Mouse (Mus musculus) hindbrain, embryonic 15.5 days (tissue): ENCODE results near the gene Abcb11. TPM values are rescaled to one million over a fixed set of nuclear protein-coding genes. Genes with fewer than 3 reads are reported as not detected.

Experiments used
- ATAC-seq: fragments of 200-750 bp; cut with Nextera tagmentation; 2 replicates; pipeline ENCODE4 v1.8.0; 2017; ENCODE audit warnings: low read depth, moderate number of reproducible peaks, moderate TSS enrichment; ENCODE audit not compliant: low FRiP score
- H3K27ac ChIP-seq: fragments of 300-500 bp; sonication (generic); replicated peaks from 2 replicates; pipeline ENCODE4 v1.5.1; 2015; ENCODE audit warnings: mild to moderate bottlenecking, inconsistent platforms
- H3K27me3 ChIP-seq: fragments of 300-500 bp; sonication (generic); 2 replicates; pipeline ENCODE4 v1.6.1; 2015; ENCODE audit warnings: control low read depth, inconsistent platforms
- H3K36me3 ChIP-seq: fragments of 300-500 bp; sonication (generic); 2 replicates; pipeline ENCODE4 v1.6.1; 2015; ENCODE audit warnings: control low read depth, inconsistent platforms
- H3K4me1 ChIP-seq: fragments of 300-500 bp; sonication (generic); replicated peaks from 2 replicates; pipeline ENCODE4 v1.6.1; 2015; ENCODE audit warnings: control low read depth, inconsistent platforms
- H3K4me2 ChIP-seq: fragments of 300-500 bp; sonication (generic); 2 replicates; pipeline ENCODE4 v1.6.1; 2015; ENCODE audit warnings: moderate library complexity, mild to moderate bottlenecking, inconsistent platforms
- H3K4me3 ChIP-seq: fragments of 300-500 bp; sonication (generic); 2 replicates; pipeline ENCODE4 v1.5.1; 2015; ENCODE audit warnings: mild to moderate bottlenecking, inconsistent platforms
- H3K9ac ChIP-seq: fragments of 300-500 bp; sonication (generic); 2 replicates; pipeline ENCODE4 v1.6.1; 2015; ENCODE audit warnings: inconsistent platforms
- H3K9me3 ChIP-seq: fragments of 300-500 bp; sonication (generic); 2 replicates; pipeline ENCODE4 v1.6.1; 2016; ENCODE audit warnings: control low read depth, inconsistent platforms
- WGBS: fragments of 180-500 bp; shearing (Covaris S2); methylation state at CpG from one replicate; pipeline ENCODE4 v1.1.7; 2015; 5-methylcytosine and 5-hydroxymethylcytosine counted together
- polyA plus RNA-seq: library from polyadenylated mRNA; unstranded; fragments of >200 nt; fragmentation: Nextera tagmentation; extraction: Ambion mirVana; gene quantifications from 2 replicates; pipeline ENCODE4 v1.2.1, GENCODE M21; 2015

The Abcb11 gene
- polyA plus RNA-seq, 1 experiment from 2014 or later, result not detected

GRCm38 (mm10) chr2:69212652-69213051 is 129.8 kb downstream of the Abcb11 start:
- Histone ChIP-seq H3K4me2 (no peak overlapping the region), H3K27me3 (no peaks in the 10 kb centered on the region), H3K27ac (no peak overlapping the region), H3K36me3 (no peaks in the 10 kb centered on the region), H3K9me3 (no peaks in the 10 kb centered on the region), H3K4me1 (no peaks in the 10 kb centered on the region), H3K4me3 (no peak overlapping the region), H3K9ac (no peak overlapping the region)
- 69% methylated on average over 10 of the region's 10 CpGs for WGBS
- ATAC-seq, result no peak

DNA sequence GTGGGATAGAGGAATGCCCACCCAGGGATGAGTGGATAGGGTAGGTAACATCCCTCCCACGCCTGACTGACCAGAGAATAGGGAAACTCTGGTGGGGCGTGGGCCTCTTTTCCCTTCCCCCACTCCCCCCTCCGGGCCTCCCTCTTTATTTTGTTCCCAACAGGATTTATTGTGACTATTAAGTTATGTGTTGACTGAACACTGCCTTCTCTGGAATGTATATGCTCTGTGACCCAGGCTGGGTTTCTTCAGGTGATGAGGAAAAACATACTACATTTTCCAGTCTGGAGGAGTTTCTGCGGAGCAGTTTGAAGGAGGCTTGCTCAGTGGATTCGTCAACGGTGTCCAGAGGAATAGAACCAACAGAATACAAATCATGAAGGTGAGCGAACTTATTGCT is 131.6 kb downstream of the Abcb11 start, which contains the start of gene G6pc2:
TSS of gene G6pc2 (plus strand) at position 301 of the 400 bp plus-strand sequence.
- Histone ChIP-seq H3K4me3 (no peak within 1 kb of the TSS), H3K9me3 (no peaks in the 10 kb centered on the region), H3K27ac (no peak within 1 kb of the TSS), H3K4me1 (no peaks in the 10 kb centered on the region; the same call in 1 of the 2 replicates), H3K4me2 (no peak within 1 kb of the TSS), H3K9ac (no peak within 1 kb of the TSS), H3K27me3 (no peaks in the 10 kb centered on the region), H3K36me3 (no peaks in the 10 kb centered on the region)
- 83% methylated on average over 7 of the region's 7 CpGs for WGBS
- no peak for ATAC-seq

DNA sequence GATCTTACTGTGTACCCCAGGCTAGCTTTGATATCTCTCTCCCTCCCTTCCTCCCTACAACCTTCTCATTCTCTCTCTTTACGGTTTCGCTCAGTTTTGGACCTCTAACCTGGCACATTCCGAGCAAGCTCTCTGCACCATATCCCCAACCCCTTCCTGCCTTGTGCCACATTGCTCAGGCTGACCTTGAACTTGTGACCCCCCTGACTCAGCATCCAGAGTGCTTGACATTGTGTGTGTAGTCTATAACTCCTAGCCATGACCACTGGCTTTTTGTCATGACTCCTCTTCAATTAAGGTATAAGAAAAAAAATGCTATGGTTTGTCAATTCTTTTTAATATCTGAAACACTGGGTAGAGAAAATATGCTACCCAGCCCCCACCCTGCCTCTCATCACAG is 132.7 kb downstream of the Abcb11 start:
- WGBS, result 89% methylated on average over 3 of the region's 3 CpGs
- no peak for ATAC-seq

DNA sequence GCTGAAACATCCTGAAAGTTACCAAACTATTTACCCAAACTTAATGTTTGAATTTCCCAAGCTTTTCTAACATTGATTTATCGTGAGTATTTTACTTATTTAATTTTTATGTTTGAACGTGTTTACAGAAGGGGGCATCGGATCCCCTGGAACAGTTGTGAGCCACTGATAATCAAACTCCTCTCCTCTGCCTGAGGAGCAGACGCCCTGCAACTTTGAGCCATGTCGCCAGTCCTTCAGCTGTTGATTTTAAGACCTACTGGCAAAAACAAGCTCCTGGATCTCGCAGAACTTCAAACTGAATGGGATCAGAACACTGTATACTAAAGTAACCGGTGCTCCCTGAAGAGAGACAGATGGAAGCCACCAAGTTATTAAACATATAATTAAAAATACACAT is 135.9 kb downstream of the Abcb11 start:
- H3K27me3 ChIP-seq, result no peaks in the 10 kb centered on the region
- no peaks in the 10 kb centered on the region for H3K36me3 ChIP-seq
- H3K9me3 ChIP-seq, result no peaks in the 10 kb centered on the region
- H3K4me1 ChIP-seq, result peaks cover 7% of the 10 kb centered on the region
- H3K4me3 ChIP-seq, result peak overlapping the region; percentile 88
- H3K9ac ChIP-seq, result no peak overlapping the region
- no peak overlapping the region for H3K27ac ChIP-seq
- ATAC-seq, result 0 out of 2 replicates have a peak, but pooled peaks have one; percentile 8
- peak overlapping the region; percentile 83 for H3K4me2 ChIP-seq
- WGBS, result 29% methylated on average over 7 of the region's 7 CpGs

More for the DNA sequence above, 132.7 kb downstream of the Abcb11 start:
- Histone ChIP-seq H3K4me3 (no peak overlapping the region), H3K27ac (no peak overlapping the region), H3K27me3 (no peaks in the 10 kb centered on the region), H3K4me1 (peaks cover 7% of the 10 kb centered on the region), H3K4me2 (no peak overlapping the region), H3K36me3 (no peaks in the 10 kb centered on the region), H3K9ac (no peak overlapping the region), H3K9me3 (no peaks in the 10 kb centered on the region)

DNA sequence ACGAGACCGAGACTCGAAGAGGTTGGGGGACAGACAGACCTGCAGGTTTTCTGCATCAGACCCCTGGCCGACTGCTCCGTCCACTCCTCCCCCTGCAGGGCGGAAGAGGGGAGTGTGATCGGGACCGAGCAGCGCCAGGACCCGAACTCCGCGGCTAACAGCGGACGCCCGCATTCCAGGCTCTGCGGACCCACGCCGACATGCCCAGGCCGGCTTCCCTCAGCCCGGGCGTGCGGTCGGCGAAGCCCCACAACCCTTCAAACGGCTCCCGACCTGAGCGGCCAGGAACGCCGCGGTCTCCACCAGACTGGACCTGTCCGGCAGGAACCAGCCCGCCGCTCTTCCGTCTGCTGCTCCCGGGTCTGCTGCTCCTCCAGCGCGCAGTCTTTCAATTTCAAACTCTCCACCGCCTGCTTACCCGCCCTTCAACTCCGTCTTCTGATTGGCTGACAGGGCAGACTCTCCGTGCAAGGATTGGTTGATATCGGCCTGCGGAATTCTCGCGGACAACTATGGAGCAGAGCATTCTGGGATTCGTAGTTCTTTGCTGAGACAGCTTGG is 136.5 kb downstream of the Abcb11 start, which contains the start of gene Spc25:
TSS of gene Spc25 (minus strand) at position 404 of the 561 bp plus-strand sequence.
- no peaks in the 10 kb centered on the region for H3K27me3 ChIP-seq
- ATAC-seq, result peak; percentile 100
- peak within 1 kb of the TSS; percentile 50 for H3K9ac ChIP-seq
- H3K9me3 ChIP-seq, result no peaks in the 10 kb centered on the region
- H3K27ac ChIP-seq, result no peak within 1 kb of the TSS
- H3K4me3 ChIP-seq, result peak within 1 kb of the TSS; percentile 88
- H3K36me3 ChIP-seq, result no peaks in the 10 kb centered on the region
- peaks cover 7% of the 10 kb centered on the region for H3K4me1 ChIP-seq
- peak within 1 kb of the TSS; percentile 83 for H3K4me2 ChIP-seq
- WGBS, result under 1% methylated on average over 46 of the region's 46 CpGs

DNA sequence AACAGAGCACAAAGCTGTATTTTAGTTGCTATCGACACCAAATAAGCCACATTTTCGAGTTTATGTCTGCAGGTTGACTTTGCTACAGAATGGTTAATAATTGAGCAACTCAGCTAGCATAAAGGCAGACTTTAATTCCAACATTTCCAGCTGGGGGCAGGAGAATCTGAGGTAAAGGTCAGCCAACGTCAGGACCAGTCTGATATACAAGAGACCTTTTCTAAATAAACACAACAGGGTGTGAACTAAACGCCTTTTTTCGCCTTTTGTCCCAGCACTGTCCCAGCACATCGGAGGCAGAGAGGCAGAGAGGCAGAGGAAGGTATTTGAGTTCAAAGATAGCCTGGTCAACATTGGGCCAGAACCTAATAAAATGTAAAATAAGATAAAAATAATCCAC is 137.2 kb downstream of the Abcb11 start:
- H3K36me3 ChIP-seq, result no peaks in the 10 kb centered on the region
- no peak overlapping the region for H3K27ac ChIP-seq
- peaks cover 7% of the 10 kb centered on the region for H3K4me1 ChIP-seq
- 18% methylated on average over 6 of the region's 6 CpGs for WGBS
- peak overlapping the region; percentile 83 for H3K4me2 ChIP-seq
- H3K27me3 ChIP-seq, result no peaks in the 10 kb centered on the region
- ATAC-seq, result no peak
- H3K9me3 ChIP-seq, result no peaks in the 10 kb centered on the region
- peak overlapping the region; percentile 88 for H3K4me3 ChIP-seq
- H3K9ac ChIP-seq, result no peak overlapping the region

- no peak overlapping the region for H3K4me2 ChIP-seq
- no peak overlapping the region for H3K9ac ChIP-seq
- 89% methylated on average over 5 of the region's 5 CpGs for WGBS
- H3K9me3 ChIP-seq, result no peaks in the 10 kb centered on the region
- H3K4me3 ChIP-seq, result no peak overlapping the region
- H3K27me3 ChIP-seq, result no peaks in the 10 kb centered on the region
- no peak for ATAC-seq
- no peaks in the 10 kb centered on the region for H3K4me1 ChIP-seq
- 0 out of 2 replicates have a peak, but pooled peaks cover 3% of the 10 kb centered on the region for H3K36me3 ChIP-seq
- no peak overlapping the region for H3K27ac ChIP-seq
Measured at GRCm38 (mm10) chr2:69193555-69193954, 148.9 kb downstream of the Abcb11 start.

DNA sequence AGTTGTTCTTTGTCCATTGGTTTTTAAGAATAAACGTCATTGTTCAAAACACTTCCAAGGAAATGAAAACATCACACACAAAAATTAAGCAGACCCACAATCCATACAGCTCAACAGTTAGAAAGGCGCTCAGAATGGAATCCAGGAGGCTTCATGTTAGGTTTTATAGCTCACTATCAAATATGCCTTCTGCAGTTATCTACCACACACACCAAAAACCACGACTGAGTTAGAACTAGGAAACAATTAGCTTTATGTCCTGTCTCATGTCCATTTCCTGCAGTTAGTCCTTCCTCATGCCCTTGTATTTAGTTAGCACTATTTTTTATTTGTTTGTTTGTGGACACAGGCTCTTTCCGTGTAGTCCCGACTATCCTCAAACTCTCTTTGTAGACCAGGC is 151.4 kb downstream of the Abcb11 start:
- no peak for ATAC-seq

GRCm38 (mm10) chr2:69189222-69189621 is 153.2 kb downstream of the Abcb11 start:
- H3K4me2 ChIP-seq, result no peak overlapping the region
- H3K36me3 ChIP-seq, result 0 out of 2 replicates have a peak, but pooled peaks cover 3% of the 10 kb centered on the region
- no peak overlapping the region for H3K4me3 ChIP-seq
- no peak overlapping the region for H3K27ac ChIP-seq
- no peaks in the 10 kb centered on the region for H3K9me3 ChIP-seq
- 65% methylated on average over 4 of the region's 4 CpGs for WGBS
- no peak overlapping the region for H3K9ac ChIP-seq
- H3K4me1 ChIP-seq, result no peaks in the 10 kb centered on the region
- no peak for ATAC-seq
- no peaks in the 10 kb centered on the region for H3K27me3 ChIP-seq

More for the DNA sequence above, 151.4 kb downstream of the Abcb11 start:
- Histone ChIP-seq H3K4me1 (no peaks in the 10 kb centered on the region), H3K27ac (no peak overlapping the region), H3K4me3 (no peak overlapping the region), H3K9me3 (no peaks in the 10 kb centered on the region), H3K27me3 (no peaks in the 10 kb centered on the region), H3K9ac (no peak overlapping the region), H3K36me3 (0 out of 2 replicates have a peak, but pooled peaks cover 3% of the 10 kb centered on the region), H3K4me2 (no peak overlapping the region)
- 91% methylated on average over 5 of the region's 5 CpGs for WGBS

DNA sequence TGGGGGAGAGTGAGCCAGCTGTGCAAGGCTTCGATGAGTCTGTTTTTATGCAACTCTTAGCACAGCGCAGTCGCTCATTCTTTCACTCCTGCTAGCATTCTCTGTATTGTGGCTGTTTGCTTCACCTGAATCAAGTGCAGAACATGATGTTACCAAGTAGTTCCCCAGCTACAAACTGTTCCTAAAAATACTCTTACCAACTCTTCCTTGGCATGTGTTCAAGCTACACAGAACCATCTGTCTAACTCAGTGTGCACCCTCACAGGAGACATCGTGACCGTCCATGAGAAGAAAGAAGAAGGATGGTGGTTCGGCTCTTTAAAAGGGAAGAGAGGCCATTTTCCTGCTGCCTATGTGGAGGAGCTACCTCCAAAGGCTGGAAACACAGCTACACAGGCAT is 153.7 kb downstream of the Abcb11 start:
- WGBS, result 84% methylated on average over 6 of the region's 6 CpGs
- H3K27me3 ChIP-seq, result no peaks in the 10 kb centered on the region
- no peaks in the 10 kb centered on the region for H3K9me3 ChIP-seq

More for the DNA sequence above, 153.7 kb downstream of the Abcb11 start:
- no peak overlapping the region for H3K4me3 ChIP-seq
- H3K4me1 ChIP-seq, result no peaks in the 10 kb centered on the region
- no peak overlapping the region for H3K9ac ChIP-seq
- no peak for ATAC-seq
- no peak overlapping the region for H3K27ac ChIP-seq
- H3K36me3 ChIP-seq, result 0 out of 2 replicates have a peak, but pooled peaks cover 3% of the 10 kb centered on the region
- H3K4me2 ChIP-seq, result no peak overlapping the region
